Mouse (Mus musculus) lung, postnatal 36 days (tissue): Measurements from ENCODE around the gene A630095N17Rik.
A peak's percentile ranks its signal among the peaks of the same experiment; 100 is the strongest.
"Not testable (repeated sequence)": the region's sequence is repeated elsewhere in the genome, so short reads cannot be mapped to it uniquely, and the experiment has no call there.

Experiments used
- DNase-seq: peaks from one replicate; pipeline ENCODE4 v3.0.0; 2022; ENCODE audit warnings: mixed read lengths

A630095N17Rik gene

DNA sequence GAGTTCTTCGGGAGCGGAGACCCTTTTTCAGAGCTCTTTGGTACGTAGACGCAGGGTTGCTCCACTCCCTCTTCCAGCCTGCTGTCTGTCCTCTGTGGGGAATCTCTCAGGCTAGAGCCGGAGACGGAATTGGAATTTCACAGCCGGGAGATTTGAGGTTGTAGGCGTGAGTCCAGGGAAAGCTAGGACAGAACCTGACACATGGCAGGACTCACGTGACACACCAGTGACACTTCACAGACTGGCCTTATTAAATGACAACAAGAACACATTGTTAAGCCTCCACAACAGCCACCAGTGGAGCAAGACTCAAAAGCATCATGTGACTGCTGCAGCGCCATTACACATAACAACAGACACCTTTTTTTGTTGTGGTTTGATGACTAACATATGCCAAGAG, 7.7 kb upstream of the A630095N17Rik start:
- DNase-seq = no peak

DNA sequence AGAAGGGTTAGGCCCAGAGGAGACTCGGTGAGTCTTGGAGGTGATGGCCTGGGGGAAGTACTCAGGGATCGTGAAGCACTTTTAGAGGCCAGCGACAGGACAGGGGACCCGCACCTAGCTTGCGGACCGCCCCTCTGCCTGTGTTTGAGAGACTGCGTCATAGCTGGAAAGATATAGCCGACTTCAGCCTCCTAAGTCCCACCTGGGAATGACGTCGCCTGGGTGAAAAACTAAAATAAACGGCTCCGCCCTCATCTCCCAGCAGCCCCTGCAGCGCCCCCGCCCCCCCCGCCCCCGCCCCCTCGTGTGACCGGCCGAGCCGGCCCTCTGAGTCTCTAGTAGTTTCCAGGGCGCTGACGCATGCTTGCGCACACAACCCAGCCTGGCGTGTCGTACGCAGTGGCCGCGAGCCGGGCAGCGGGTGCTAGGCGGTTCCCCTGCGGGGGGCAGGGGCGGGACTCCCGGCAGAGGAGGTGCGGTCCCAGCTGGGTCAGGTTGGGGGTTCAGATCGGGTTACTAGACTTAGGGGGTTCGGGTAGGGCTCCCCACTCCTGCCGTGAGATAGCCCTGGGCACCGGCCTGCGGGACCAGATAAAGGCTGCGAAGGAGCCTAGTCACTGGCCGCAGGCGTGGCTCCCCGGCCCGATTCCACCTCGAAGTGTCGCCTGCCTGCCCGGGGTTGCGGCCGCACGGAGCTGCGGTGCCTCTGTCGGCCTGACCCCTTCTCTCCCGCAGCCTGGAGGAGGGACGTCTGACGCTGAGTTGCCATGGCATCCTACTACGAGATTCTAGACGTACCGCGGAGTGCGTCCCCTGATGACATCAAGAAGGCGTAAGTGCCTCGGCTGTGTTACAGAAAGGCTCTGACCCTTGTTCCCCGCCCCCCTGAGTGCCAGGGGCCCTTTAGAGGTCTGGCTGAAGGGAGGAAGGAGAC, 4.5 kb upstream of the A630095N17Rik start, which contains the start of gene Dnajb2:
TSS of gene Dnajb2 (plus strand) at position 290 of the 934 bp plus-strand sequence.
- DNase-seq = peak; percentile 93

DNA sequence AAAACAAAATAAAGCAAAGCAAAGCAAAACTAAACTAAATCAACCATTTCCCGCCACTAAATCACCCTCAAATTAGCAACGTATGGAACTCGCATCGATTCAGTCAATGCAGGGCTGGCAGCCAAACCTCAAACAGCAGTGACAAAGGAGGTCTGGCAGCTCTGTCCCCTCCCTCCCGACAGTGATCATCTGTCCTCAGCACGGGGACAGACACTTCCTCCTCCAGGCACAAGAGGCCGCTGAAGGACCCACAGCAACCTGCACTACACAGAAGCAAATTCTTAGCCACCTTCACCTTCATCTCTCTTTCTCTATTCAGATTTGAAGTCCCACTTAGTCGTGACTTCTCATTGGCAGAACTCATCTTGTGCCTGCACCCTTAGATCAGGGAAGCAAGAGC, 2.7 kb upstream of the A630095N17Rik start:
- DNase-seq = peak; percentile 88

DNA sequence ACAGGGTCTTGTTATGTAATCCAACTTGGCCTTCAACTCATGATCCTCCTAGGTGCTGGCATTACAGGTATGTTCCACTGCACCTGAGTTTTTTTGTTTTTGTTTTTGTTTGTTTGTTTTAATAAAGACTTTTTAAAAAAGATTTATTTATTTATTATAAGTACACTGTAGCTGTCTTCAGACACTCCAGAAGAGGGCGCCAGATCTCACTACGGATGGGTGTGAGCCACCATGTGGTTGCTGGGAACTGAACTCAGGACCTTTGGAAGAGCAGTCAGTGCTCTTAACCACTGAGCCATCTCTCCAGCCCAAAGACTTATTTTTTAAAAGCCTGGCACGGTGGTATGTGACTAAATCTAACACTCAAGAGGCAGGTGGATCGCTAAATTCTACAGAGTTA, 587 bp upstream of the A630095N17Rik start:
- DNase-seq = not testable (repeated sequence)

DNA sequence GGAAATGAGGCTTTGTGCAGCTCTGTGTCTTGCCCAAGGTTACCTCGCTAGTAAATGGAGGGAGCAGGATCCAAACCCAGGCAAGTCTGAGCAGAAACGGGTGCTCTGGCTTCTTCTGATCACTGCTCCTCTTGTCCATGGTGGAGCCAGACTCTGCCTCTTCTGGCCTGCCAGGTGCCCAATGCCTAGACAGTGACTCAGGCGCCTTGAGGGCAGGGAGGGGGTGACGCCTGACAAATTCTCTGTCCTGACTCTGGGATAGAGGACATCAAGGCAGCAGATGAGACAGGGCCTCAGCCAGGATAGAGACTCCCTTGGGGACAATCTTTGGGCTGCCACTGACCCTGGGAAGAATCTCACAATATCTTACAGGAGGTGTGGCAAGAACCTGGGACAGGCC, 678 bp downstream of the A630095N17Rik start:
- DNase-seq = no peak

DNA sequence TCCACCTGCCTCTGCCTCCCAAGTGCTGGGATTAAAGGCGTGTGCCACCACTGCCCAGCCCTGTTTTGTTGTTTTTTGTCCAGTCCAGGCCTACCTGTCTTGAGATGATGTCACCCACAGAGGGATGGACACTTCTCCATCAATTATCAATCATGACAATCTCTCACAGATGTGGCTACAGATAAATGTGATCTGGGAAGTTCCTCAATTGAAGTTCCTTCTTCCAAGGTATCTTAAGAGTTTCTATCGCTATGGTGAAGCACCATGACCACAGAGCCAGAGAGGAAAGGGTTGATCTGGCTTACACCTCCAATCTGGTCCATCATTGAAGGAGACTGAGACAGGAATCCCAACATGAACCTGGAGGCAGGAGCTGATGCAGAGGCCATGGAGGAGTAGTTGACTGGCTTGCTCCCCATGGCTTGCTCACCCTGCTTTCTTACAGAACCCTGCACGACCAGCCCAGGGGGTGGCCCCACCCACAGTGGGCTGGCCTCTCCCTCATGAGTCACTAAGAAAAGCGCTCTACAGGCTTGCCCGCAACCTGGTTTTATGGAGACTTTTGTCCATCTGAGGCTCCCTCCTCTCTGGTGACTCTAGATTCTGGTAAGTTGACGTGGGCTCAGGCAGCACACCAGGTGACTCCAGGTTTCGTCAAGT, 1.4 kb downstream of the A630095N17Rik start:
- no peak for DNase-seq

DNA sequence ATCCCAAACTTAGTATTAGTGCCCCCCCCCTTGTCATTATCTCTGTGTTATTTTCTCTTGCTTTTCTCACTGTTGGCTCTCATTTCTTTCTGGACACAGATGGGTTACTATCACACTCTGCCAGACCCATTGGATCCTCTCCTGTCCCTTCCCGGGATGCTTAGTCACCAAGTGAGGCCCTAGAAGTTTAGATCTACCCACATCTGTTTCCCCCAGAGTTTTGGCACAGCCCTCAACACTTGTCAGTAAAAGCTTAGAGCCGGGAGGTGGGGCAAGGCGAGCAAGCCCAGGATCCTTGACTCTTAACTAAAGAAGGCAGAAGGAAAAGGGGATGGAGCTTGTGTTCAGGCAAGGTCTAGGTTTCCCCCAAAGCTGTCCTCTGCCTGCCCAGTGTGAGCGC, 2.7 kb downstream of the A630095N17Rik start:
- no peak for DNase-seq

DNA sequence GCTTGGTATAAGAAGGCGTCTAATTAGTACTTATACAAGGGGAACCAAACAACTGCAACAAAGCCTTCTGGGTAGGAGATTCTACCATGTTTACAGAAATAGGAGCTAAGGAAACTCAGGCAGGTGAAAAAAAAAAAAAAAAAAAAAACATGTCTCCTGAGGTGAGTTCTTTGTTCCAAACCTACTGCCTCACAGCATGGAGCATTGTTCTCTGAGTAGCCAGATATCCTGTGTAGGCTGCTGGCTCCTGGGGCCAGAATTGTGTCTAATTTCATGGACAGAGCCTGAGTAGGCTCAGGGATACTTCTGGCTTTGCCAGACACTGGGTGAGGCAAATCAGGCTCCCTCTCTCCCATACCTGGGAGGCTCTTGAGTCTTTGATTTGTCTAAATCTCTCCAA, 4.2 kb downstream of the A630095N17Rik start:
- DNase-seq = no peak

DNA sequence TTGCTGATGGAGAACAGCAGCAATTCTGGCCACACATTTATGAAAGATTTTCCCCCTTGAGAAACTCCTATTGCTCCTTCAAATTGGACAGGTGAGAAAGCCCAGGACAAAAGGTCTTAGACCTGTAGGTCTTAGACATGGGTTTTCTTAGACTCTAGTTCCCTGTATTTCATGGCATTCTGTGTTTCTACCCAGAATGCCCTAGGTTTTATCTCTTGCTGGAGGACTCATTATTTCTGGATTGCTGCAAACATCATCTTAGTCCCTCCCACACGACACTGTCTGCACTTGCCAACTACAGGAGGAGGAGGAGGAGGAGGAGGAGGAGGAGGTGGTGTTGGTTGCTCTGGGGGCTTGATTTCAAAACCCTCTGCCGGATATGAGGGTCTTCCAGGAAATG, 5.8 kb downstream of the A630095N17Rik start:
- no peak for DNase-seq

DNA sequence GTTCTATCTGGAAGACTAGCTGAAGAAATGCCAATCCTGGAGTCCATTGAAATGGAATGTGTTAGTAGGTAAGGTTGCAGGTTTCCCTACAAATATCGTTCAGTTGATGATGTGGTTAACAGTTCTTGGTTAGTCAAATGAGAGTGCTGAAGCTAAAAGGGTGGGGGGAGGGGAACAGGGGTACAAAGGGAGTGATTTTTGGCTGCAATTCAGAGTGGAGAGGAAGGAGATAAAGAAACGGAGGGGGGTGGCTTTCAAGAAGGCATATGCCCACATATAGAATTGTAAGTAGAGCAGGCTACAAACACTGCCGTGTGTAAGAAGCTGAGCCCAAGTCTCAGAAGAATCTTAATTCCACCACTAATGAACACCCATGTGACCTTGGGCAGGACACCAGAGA, 6.4 kb downstream of the A630095N17Rik start:
- DNase-seq = no peak

DNA sequence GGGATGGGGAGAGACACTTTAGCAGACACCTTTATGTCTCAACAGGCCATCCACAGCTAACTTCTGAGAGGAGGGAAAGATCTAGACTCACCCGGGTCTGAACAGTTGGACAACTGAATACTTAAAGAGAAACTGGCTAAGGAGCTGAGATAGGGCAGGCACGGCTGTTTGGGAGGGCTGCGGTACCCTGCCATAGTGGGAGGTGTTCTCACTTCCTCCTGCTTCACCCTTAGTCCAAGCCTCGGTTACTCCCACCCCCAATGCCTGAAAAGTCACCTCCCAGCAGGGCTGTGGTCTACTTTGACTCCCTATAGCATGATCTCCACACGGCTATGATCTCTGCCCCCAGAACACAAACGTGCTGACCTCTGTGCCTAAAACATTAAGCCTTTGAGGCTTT, 8.4 kb downstream of the A630095N17Rik start:
- DNase-seq = no peak

DNA sequence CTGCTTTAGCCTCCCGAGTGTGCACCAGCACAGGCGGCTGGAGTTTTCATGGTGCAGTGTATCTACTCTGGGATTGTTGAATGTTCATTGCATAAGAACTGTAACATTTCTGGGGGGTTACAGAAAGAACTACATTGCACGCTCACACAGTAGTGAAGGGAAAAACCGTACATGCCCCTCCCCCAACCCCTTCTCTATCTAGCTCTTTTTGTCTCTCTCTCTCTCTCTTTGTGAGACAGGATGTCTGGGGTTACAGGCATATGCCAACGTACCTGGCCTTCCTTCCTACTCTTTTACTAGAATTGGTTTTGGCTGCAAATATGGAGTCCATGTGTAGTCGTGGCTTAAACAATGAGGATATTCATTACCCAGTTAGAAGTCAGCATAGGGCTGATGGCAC, 9.0 kb downstream of the A630095N17Rik start:
- no peak for DNase-seq

DNA sequence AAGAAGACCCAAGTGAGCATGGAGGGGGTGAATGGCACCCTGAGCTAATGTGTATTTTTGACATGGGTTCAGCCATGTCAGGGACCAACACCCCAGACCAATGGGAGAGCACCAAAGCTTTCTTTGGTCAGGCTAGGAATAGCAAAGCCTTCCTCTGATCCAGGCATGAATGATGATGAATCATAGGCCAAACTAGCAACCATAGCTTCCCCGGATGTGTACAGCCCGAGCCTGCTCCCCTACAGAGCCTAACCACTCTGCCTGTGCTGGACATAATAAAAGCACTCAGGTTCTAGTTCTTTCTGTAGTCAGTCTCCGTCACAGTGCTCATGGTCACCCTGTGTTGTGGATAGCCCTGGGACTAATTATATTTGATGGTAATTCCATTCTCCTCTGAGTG, 10.4 kb downstream of the A630095N17Rik start:
- no peak for DNase-seq

DNA sequence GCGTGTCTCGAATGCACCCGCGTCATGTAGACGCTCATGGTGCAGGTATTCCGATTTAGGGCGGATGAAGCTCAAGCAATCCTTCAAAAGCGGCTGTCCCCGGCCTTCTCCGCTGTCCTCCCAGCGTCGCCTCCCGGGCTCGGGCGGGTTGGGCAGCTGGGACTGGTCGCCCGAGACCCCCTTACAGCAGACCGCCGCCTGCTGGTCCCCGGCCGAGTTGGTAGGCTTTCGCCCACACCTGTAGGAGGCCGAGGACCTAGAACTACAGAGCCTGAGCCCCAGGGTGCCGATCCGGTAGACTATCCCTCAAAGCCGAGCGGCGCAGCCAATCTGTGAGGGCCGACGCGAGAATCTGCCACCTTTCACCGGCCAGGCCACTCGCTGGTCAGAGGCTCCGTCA, 12.4 kb downstream of the A630095N17Rik start, which contains the start of gene Tuba4a:
TSS of gene Tuba4a (minus strand) at position 335 of the 400 bp plus-strand sequence.
- DNase-seq = no peak

DNA sequence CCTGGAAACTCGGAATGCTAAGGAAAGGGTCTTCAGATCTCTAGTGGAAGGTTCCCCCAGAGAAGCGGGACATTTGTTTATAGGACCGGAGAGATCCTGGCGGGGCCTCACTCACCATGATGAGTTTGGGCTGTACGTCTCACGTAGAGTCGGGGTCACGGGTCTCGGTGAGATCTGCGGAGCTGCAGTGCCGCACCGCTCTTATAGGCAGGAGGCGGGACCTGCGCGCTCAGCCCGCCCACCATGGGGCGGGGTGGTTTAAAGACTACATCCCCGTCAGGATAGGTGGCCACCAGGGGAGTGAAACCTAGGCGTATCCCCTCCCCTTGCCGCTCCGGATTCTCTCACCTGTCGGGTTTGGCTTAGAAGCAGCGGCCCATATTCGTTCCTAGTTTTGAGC, 12.8 kb downstream of the A630095N17Rik start:
- peak; percentile 97 for DNase-seq

DNA sequence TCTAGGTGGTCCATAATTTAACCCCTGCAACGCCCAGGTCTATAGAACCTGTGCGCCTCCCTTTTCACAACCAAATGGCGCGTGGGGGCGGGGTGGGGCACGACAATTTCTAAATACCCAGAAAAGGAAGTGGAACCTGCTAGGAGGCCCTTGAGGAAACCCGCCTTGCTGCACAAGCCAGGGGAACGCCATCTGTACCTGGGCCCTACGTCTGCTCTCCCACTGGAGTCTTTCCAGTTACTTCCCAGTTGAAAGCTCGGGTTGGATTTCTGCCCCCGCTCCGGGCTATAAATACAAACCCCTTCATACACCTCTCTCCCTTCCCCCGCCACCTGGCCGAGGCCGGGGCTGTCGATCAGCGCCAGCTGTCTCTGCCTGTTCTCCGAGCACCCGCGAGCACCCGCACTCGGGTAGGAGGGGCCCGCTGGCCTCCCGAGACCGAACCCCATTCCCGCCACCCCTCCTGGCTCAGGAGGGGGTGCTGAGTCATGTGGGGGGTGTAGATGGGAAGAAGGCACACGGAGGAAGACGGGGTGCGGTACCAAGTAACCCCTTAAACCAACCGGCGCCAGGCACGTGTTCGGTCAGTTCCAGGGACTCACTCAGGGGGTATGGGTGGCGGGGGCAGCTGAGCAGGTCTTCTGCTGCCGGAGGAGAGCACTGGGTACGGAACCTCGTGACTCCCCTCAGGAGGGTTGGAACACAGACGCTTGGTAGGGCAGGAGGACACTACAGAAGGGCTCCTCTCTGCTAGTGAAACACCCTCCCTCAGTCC, 13.5 kb downstream of the A630095N17Rik start:
- peak; percentile 72 for DNase-seq

DNA sequence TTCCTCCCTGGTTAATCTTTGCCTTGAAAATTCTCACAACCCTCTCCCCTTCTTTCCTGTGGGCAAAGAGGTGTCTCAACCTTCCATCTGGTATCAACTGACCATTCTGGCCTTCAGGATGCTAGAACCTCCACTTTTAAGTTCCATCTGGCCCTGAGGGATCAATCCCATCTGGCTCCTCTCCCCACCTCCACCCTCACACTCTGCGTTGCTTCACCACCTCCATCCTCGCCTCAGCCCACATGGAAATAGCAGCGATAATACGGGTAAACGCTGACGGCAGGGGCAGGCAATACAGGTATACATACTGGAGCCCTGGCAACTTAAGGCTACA, 14.0 kb downstream of the A630095N17Rik start:
- DNase-seq = no peak

DNA sequence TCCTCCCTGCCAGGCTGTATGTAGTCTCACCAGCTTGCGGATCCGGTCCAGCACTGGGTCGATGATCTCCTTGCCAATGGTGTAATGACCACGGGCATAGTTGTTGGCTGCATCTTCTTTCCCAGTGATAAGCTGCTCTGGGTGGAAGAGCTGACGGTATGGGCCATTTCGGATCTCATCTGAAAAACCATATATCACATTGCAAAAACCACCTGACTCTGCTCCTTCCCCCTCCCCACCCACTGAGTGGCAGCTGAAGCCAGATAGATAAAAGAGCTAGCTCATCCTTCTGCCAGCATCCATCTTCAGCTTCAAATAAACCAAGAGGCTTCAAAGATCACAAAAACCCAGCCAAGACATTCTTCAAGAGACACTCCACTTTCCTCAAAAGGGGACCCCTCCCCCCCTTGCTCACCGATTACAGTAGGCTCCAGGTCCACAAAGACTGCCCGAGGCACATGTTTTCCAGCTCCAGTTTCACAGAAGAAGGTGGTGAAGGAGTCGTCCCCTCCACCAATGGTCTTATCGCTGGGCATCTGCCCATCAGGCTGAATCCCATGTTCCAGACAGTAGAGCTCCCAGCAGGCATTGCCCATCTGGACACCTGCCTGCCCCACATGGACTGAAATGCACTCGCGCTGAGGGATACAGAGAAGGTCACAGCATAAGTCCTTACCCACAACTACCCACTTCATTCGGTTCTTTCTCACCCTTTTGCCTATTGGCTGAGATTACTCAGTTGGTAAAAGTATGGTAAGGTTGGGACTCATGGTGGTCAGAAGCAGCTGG, 14.9 kb downstream of the A630095N17Rik start:
- no peak for DNase-seq

DNA sequence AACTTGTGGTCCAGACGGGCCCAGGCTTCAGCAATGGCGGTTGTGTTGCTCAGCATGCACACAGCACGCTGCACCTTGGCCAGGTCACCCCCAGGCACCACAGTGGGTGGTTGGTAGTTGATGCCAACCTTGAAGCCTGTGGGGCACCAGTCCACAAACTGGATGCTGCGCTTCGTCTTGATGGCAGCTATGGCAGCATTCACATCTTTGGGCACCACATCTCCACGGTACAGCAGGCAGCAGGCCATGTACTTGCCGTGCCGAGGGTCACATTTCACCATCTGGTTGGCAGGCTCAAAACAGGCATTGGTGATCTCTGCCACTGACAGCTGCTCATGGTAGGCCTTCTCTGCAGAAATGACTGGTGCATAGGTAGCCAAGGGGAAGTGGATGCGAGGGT, 16.1 kb downstream of the A630095N17Rik start:
- no peak for DNase-seq

DNA sequence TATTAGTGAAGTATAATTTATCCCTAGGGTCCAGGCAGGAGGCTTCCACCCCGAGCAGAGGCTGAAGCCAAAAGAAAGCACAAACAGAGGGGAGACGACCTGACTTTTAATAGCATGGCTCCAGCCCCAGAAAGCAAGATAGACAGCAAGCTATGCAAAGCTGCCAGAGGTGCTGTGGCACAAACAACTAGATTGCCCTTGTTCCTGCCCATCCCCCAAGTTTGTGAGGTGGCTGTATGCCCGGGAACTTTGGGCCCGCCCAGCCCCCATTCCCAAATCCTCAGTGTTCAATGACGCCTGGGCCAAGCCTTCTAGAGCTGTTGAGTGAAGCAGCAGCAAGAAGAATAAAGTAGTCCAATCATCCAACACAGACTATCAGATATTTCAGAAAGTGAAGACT, 17.0 kb downstream of the A630095N17Rik start:
- DNase-seq = no peak

DNA sequence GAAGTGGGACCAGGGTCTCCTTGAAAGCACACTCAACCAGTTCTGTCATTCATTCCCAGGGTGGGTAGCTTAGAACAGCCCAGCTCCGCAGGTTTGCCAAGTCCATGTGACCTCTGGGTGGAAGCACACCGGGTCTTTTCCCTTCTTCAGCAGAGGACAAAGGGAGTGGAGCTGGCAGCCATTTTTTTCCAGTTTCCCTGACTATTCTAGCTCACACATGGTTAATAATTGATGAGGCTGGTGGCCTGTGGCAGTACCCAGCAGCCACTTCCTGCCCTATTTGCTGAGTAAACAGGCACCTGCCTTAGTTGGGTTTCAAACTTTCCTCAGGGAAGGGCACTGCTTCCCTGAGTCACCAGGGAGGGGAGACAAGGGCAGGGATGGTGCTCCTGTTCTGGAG, 17.5 kb downstream of the A630095N17Rik start:
- no peak for DNase-seq

DNA sequence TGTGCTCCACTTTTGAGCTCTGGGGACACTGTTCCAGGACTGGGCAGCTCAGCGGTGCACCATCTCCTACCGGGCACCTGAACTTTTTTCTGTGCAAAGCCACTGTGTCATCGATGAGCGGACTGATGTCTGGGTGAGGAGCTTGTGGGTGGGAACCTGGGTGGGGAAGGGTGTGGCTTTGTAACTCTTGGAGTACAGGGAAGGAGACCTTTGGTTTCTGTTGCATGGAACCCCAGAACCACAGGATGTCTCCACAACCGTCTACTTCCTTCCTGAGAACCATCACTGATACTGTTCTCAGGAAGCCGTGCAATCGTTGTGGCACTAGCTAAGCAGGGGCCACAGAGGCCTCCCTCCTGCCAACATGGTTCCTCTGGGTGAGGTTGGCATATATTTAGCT, 18.8 kb downstream of the A630095N17Rik start:
- peak; percentile 58 for DNase-seq

DNA sequence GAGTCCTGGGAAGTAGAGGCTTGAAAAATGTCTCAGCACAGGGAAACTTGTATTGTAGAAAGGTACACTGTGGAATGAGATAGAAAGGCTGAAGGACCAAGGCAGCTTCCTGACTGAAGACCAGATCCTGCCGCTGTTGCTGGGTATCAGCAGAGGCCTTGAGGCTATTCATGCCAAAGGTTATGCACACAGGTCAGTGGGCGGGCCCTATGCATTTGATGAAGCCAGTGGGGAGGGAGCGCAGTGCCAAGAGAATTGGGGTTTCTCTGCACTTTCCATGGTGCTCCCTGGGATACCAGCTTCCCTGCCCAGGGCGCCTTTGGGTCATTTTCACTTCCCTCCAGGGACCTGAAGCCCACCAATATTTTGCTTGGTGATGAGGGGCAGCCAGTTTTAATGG, 19.4 kb downstream of the A630095N17Rik start:
- DNase-seq = no peak
